Mouse (Mus musculus): ENCODE results near the gene Nkx6-2.

- TF ChIP-seq EP300 (IDR thresholded peaks at IDR 0.05; ENCODE audit: low read depth) (no peak), CTCF (IDR thresholded peaks at IDR 0.05; ENCODE audit: low read depth) (no peak)
Measured at GRCm38 (mm10) chr7:139622568-139622967, 40.0 kb upstream of the Nkx6-2 start.

All from liver, embryonic 14.5 days (tissue).